Mouse (Mus musculus) limb, embryonic 12.5 days (tissue): ENCODE data around the gene Gzme. TPM values are rescaled to one million over a fixed set of nuclear protein-coding genes. Genes with fewer than 3 reads are reported as not detected.
"Not testable (repeated sequence)": the region's sequence is repeated elsewhere in the genome, so short reads cannot be mapped to it uniquely, and the experiment has no call there.

Experiments used
- ATAC-seq: fragments of 200-750 bp; cut with Nextera tagmentation; 2 replicates; pipeline ENCODE4 v1.8.0; 2017; ENCODE audit warnings: low read depth, moderate TSS enrichment; ENCODE audit not compliant: insufficient number of reproducible peaks, insufficient read depth, low FRiP score, low TSS enrichment
- H3K27ac ChIP-seq: fragments of 300-500 bp; sonication (generic); 2 replicates; pipeline ENCODE4 v1.5.1; 2016; ENCODE audit warnings: mild to moderate bottlenecking, moderate library complexity
- H3K27me3 ChIP-seq: fragments of 300-500 bp; sonication (generic); 2 replicates; pipeline ENCODE4 v1.6.1; 2016; ENCODE audit warnings: mild to moderate bottlenecking, moderate library complexity
- H3K36me3 ChIP-seq: fragments of 300-500 bp; sonication (generic); 2 replicates; pipeline ENCODE4 v1.6.1; 2016; ENCODE audit warnings: mild to moderate bottlenecking, moderate library complexity
- H3K4me1 ChIP-seq: fragments of 300-500 bp; sonication (generic); replicated peaks from 2 replicates; pipeline ENCODE4 v1.6.1; 2016
- H3K4me2 ChIP-seq: fragments of 300-500 bp; sonication (generic); 2 replicates; pipeline ENCODE4 v1.6.1; 2016; ENCODE audit warnings: mild to moderate bottlenecking, moderate library complexity
- H3K4me3 ChIP-seq: fragments of 300-500 bp; sonication (generic); replicated peaks from 2 replicates; pipeline ENCODE4 v1.5.1; 2016; ENCODE audit warnings: mild to moderate bottlenecking
- H3K9ac ChIP-seq: fragments of 300-500 bp; sonication (generic); replicated peaks from 2 replicates; pipeline ENCODE4 v1.6.1; 2016; ENCODE audit warnings: mild to moderate bottlenecking, moderate library complexity
- H3K9me3 ChIP-seq: fragments of 300-500 bp; sonication (generic); 2 replicates; pipeline ENCODE4 v1.6.1; 2016; ENCODE audit warnings: mild to moderate bottlenecking, moderate library complexity
- WGBS: fragments of 180-500 bp; shearing (Covaris S2); methylation state at CpG from one replicate; pipeline ENCODE4 v1.1.7; 2016; 5-methylcytosine and 5-hydroxymethylcytosine counted together
- polyA plus RNA-seq: library from polyadenylated mRNA; unstranded; fragments of >200 nt; fragmentation: Nextera tagmentation; extraction: Ambion mirVana; gene quantifications from 2 replicates; pipeline ENCODE4 v1.2.1, GENCODE M21; 2016

The Gzme gene
- not detected in 2 replicates for polyA plus RNA-seq

DNA sequence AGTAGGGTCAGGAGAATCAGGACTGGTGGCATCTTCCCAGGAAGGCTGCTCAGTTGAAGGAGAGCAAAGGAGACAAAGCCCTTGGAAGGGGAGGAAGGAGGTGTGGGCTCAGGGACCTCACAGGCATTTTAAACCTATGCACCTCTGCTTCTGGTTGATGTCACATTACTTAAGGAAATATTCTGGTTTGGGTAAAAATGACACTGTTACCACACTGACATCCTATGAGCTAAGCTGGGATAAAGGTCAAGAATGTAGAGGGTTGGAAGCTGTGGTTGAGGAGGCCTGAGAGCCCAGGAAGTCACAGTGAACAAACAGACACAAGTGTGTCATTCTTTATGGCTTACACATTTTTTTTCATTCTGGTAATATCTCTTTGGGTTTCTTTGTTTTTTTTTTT, at the start of gene Gzme:
TSS of gene Gzme (minus strand) at position 101 of the 400 bp plus-strand sequence.
- no peak within 1 kb of the TSS for H3K9ac ChIP-seq
- no peak for ATAC-seq

DNA sequence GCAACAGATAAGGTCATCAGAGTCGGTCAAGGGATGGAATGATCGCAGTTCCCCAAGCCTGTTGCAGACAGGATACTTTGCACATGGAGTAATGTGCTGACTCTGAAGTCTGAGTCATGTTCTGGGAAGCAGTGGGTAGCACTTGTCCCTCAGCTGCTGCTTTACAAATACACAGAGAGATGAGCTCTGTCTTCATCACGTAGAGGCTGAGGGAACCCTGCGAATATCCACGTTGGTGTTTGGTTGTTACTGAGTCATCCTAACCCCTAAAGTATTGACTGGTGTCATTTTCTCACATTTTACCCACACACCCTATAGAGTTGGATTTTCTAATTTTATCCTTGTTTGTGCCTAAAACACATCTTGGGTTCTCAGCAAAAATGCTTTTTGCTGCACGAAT, 47.6 kb upstream of the Gzme start:
- Histone ChIP-seq H3K4me2 (no peak overlapping the region), H3K4me3 (no peak overlapping the region), H3K4me1 (no peaks in the 10 kb centered on the region), H3K27me3 (no peaks in the 10 kb centered on the region), H3K36me3 (no peaks in the 10 kb centered on the region), H3K9me3 (no peaks in the 10 kb centered on the region), H3K27ac (no peak overlapping the region), H3K9ac (no peak overlapping the region)
- ATAC-seq = no peak
- WGBS = 85% methylated on average over 6 of the region's 6 CpGs

More for the DNA sequence above, at the start of gene Gzme:
- Histone ChIP-seq H3K36me3 (no peaks in the 10 kb centered on the region), H3K27me3 (no peaks in the 10 kb centered on the region), H3K4me1 (no peaks in the 10 kb centered on the region), H3K4me2 (no peak within 1 kb of the TSS), H3K9me3 (no peaks in the 10 kb centered on the region), H3K4me3 (no peak within 1 kb of the TSS), H3K27ac (no peak within 1 kb of the TSS)

DNA sequence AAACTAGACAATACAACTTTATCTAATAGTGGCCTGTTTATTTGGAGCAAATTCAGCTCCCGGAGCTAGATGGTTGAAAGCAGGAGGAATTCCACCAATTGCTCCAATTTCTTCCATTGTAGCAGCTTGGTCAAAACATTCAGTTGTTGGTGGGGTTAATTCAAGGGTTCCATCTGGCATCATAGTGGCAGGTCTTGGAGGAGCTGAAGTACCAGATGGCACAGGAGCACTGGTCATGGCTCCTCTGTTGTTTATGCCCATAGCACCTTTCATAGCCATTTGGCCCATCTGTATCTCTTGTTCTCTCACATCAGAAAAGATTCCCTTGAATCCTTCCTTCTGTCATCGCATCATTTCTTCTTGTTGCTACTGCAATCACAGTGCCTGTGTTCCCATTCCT, 41.7 kb upstream of the Gzme start:
- H3K27me3 ChIP-seq = no peaks in the 10 kb centered on the region

DNA sequence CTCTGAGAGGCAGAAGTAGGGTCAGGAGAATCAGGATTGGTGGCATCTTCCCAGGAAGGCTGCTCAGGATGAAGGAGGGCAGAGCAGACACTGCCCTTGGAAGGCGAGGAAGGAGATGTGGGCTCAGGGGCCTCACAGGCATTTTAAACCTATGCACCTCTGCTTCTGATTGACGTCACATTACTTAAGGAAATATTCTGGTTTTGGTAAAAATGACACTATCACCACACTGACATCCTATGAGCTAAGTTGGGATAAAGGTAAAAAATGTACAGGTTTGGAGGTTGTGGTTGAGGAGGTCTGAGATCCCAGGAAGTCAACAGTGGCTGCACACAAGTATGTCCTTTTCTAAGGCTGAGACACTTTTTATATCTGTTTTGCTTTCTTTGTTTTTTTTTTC, 39.1 kb upstream of the Gzme start, which contains the start of gene Gzmg:
TSS of gene Gzmg (minus strand) at position 101 of the 400 bp plus-strand sequence.
- H3K4me1 ChIP-seq, H3K9ac ChIP-seq, H3K9me3 ChIP-seq, H3K27ac ChIP-seq, H3K27me3 ChIP-seq, ATAC-seq, H3K36me3 ChIP-seq, H3K4me3 ChIP-seq, H3K4me2 ChIP-seq: not testable (repeated sequence)
- 93% methylated on average over 2 of the region's 2 CpGs for WGBS

More for the DNA sequence above, 41.7 kb upstream of the Gzme start:
- H3K27ac ChIP-seq = no peak overlapping the region
- ATAC-seq = no peak
- 87% methylated on average over 2 of the region's 2 CpGs for WGBS
- no peak overlapping the region for H3K9ac ChIP-seq
- no peaks in the 10 kb centered on the region for H3K36me3 ChIP-seq
- no peaks in the 10 kb centered on the region for H3K9me3 ChIP-seq
- no peak overlapping the region for H3K4me2 ChIP-seq
- no peak overlapping the region for H3K4me3 ChIP-seq
- H3K4me1 ChIP-seq = no peaks in the 10 kb centered on the region

DNA sequence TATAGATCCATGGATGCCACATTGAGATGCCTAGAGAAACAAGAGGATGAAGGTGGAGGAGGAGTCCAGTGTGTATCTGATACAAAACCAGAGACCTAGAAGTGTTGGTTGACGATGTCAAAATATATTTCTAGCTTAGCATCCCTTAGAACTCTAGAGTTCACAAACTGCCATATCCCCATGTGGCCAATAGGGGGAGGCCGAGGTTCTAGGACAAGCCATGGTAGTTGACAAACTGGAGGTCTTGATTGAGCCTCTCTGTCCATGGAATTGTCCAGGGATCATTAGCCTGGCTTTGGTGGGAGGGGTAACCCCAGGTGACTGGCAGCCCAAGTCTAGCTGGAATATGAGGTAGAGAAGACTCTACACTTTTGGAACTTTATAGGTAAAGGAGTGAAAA, 34.9 kb upstream of the Gzme start:
- Histone ChIP-seq H3K9ac (no peak overlapping the region), H3K4me3 (no peak overlapping the region), H3K27ac (no peak overlapping the region)

DNA sequence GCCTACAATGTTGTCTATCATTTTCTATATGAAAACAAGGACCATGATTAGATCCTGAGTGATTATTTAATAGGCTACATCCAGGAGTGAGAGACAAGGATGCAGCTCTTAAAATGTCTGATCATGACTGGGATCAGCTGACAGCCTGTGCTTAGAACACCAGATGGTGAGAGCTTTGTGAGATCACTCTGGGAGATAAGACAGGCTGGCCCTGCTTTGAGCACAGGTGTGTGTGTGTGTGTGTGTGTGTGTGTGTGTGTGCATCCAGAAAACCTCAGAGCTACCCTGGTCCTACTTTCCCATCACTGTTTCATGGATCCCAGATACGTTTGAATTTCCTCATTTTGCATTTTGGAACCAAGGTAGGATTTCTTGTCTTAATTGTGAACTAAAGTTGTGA, 13.2 kb upstream of the Gzme start:
- H3K4me2 ChIP-seq, H3K9me3 ChIP-seq, ATAC-seq, H3K27ac ChIP-seq, H3K27me3 ChIP-seq, H3K4me1 ChIP-seq, H3K9ac ChIP-seq, H3K4me3 ChIP-seq, H3K36me3 ChIP-seq: not testable (repeated sequence)
- WGBS = 93% methylated on average over 1 of the region's 1 CpGs

More for the DNA sequence above, 34.9 kb upstream of the Gzme start:
- Histone ChIP-seq H3K4me2 (no peak overlapping the region), H3K36me3 (no peaks in the 10 kb centered on the region), H3K9me3 (no peaks in the 10 kb centered on the region), H3K4me1 (no peaks in the 10 kb centered on the region), H3K27me3 (no peaks in the 10 kb centered on the region)
- ATAC-seq = no peak
- WGBS = 73% methylated on average over 2 of the region's 2 CpGs

DNA sequence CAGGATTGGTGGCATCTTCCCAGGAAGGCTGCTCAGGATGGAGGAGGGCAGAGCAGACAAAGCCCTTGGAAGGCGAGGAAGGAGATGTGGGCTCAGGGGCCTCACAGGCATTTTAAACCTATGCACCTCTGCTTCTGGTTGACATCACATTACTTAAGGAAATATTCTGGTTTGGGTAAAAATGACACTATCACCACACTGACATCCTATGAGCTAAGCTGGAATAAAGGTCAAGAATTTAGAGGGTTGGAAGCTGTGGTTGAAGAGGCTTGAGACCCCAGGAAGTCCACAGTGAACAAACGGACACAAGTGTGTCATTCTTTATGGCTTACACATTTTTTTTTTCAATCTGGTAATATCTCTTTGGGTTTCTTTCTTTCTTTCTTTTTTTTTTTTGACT, 12.1 kb upstream of the Gzme start, which contains the start of gene Gzmd:
TSS of gene Gzmd (minus strand) at position 101 of the 400 bp plus-strand sequence.
- H3K9ac ChIP-seq = not testable (repeated sequence)
- 80% methylated on average over 2 of the region's 2 CpGs for WGBS

DNA sequence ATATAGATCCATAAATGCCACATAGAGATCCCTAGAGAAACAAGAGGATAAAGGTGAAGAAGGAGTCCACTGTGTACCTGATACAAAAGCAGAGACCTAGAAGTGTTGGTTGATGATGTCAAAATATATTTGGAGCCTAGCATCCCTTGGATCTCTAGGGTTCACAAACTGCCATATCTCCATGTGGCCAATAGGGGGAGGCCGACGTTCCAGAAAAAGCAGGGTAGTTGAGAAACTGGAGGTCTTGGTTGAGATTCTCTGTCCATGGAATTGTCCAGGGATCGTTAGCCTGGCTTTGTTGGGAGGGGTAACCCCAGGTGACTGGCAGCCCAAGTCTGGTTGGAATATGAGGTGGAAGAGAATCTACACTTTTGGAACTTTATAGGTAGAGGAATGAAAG, 7.9 kb upstream of the Gzme start:
- Histone ChIP-seq H3K9ac (no peak overlapping the region), H3K36me3 (no peaks in the 10 kb centered on the region), H3K9me3 (no peaks in the 10 kb centered on the region), H3K4me2 (no peak overlapping the region), H3K4me1 (no peaks in the 10 kb centered on the region), H3K27me3 (no peaks in the 10 kb centered on the region), H3K27ac (no peak overlapping the region), H3K4me3 (no peak overlapping the region)
- no peak for ATAC-seq
- 36% methylated on average over 3 of the region's 3 CpGs for WGBS

More for the DNA sequence above, 12.1 kb upstream of the Gzme start, which contains the start of gene Gzmd:
- not testable (repeated sequence) for H3K4me2 ChIP-seq, H3K4me1 ChIP-seq, H3K36me3 ChIP-seq, H3K4me3 ChIP-seq, H3K27me3 ChIP-seq, H3K9me3 ChIP-seq, ATAC-seq, H3K27ac ChIP-seq

DNA sequence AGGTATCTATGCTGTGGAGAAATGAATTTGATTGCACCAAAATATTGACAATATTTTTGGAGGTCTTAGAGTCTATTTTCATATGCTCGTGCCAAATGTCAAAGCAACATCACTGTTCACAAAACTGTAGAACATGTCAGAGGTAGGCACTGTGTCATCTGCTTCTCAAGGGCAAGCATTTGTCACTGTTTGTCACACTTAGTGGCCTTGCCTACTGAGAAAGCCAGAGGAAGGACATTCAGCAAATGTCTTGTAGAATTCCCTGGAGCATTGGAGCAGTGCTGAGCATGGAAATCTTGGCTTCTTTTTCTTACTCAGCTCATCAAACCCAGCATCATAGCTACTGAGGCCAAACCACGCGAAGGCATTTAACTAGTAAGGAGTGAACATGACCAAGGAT, 3.1 kb upstream of the Gzme start:
- H3K9me3 ChIP-seq = no peaks in the 10 kb centered on the region
- no peaks in the 10 kb centered on the region for H3K36me3 ChIP-seq
- H3K27me3 ChIP-seq = no peaks in the 10 kb centered on the region
- no peak overlapping the region for H3K27ac ChIP-seq
- no peak overlapping the region for H3K4me2 ChIP-seq
- no peak for ATAC-seq
- H3K4me1 ChIP-seq = no peaks in the 10 kb centered on the region
- H3K4me3 ChIP-seq = no peak overlapping the region
- 87% methylated on average over 3 of the region's 3 CpGs for WGBS
- H3K9ac ChIP-seq = no peak overlapping the region

DNA sequence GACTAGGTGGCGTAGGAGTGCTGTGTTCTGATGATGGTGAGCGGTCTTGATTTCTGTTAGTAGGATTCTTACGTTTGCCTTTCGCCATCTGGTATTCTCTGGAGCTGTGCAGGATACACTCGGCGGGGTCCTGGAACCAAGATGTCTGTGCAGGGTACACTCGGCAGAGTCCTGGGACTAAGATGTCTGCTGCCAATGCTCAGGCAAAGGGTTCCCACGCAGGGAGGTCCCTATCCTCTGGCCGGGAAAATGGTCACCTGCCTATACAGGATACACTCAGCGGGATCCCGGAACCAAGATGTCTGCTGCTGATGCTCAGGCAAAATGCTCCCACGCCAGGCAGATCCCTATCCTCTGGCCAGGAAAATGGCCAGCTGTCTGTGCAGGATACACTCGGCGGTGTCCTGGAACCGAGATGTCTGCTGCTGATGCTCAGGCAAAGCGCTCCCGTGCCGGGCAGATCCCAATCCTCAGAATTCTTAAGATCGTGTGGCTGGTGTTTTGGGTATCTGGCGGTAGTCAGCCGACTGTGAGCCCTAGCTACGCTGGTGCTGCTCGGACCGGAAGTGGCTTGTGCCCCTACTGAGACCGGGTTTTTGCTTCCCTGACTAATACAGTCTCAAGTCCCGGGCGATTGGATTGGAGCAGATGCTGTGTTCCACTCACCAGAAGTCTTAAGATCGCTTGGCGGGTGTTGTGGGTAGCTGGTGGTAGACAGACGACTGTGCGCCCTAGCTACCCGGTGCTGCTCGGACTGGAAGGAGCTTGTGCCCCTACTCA, 4.7 kb downstream of the Gzme start:
- H3K4me2 ChIP-seq, H3K9ac ChIP-seq, ATAC-seq, H3K27ac ChIP-seq, H3K4me3 ChIP-seq, H3K36me3 ChIP-seq, H3K9me3 ChIP-seq, H3K27me3 ChIP-seq, H3K4me1 ChIP-seq: not testable (repeated sequence)
- WGBS = 90% methylated on average over 33 of the region's 33 CpGs

DNA sequence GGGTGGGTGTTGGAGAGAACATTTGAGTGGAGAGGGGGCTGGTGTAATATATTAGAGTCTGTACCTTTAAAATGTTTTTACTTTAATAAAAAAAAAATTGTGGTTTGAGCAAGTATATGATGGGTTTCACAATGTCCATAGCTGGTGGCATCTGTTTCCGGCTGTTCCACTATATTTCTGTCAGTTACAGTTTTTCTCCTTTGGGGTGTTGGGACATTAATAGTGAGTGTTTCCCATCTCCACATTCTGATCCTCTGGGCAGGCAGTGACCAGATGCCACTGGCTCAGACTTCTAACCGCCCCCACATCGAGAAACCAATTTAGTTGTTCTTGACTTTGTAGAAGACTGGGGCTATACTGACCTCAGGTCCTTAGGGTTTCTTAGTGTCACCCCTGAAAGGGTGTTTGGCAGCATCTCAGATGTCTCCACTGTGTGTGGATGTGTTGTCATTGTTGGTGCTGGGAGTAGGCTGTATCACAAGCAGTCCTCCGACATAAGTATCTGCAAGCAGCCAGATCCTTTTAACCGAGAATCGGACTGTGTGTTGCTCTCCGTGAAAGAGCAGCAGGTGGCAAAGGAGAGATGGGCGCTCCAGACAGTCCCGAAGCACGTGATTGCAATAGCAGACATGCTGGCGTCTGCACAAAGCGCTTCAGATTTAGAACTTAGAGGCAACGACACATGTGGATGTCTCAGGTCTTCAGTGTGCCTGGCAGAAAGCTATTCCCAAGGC, 14.8 kb downstream of the Gzme start:
- H3K27me3 ChIP-seq = no peaks in the 10 kb centered on the region
- ATAC-seq = no peak
- no peaks in the 10 kb centered on the region for H3K36me3 ChIP-seq
- no peak overlapping the region for H3K4me3 ChIP-seq
- H3K27ac ChIP-seq = no peak overlapping the region
- H3K4me1 ChIP-seq = no peaks in the 10 kb centered on the region
- H3K9me3 ChIP-seq = no peaks in the 10 kb centered on the region
- 83% methylated on average over 13 of the region's 13 CpGs for WGBS
- no peak overlapping the region for H3K4me2 ChIP-seq
- no peak overlapping the region for H3K9ac ChIP-seq
